Mouse (Mus musculus) layer of hippocampus, postnatal 10 days (tissue): ENCODE measurements around the gene Calhm6. TPM values are rescaled to one million over a fixed set of nuclear protein-coding genes. Genes with fewer than 3 reads are reported as not detected.
A peak's percentile ranks its signal among the peaks of the same experiment; 100 is the strongest.

Source experiments
- DNase-seq, 2 experiments: peaks; one replicate each; pipeline ENCODE4 v3.0.0; 2021; ENCODE audit warnings: low spot score in 2 of 2
- long read RNA-seq: library from polyadenylated mRNA; stranded (forward); transcript quantifications from one replicate; pipeline ENCODE4 v2.0.0, GENCODE M21; 2023
- total RNA-seq, 2 experiments: library from RNA; stranded (reverse); gene quantifications; 2 replicates each; pipeline ENCODE4 v1.2.3; 2021

Calhm6 gene
- not detected for total RNA-seq
- long read RNA-seq, result 0 reads

DNA sequence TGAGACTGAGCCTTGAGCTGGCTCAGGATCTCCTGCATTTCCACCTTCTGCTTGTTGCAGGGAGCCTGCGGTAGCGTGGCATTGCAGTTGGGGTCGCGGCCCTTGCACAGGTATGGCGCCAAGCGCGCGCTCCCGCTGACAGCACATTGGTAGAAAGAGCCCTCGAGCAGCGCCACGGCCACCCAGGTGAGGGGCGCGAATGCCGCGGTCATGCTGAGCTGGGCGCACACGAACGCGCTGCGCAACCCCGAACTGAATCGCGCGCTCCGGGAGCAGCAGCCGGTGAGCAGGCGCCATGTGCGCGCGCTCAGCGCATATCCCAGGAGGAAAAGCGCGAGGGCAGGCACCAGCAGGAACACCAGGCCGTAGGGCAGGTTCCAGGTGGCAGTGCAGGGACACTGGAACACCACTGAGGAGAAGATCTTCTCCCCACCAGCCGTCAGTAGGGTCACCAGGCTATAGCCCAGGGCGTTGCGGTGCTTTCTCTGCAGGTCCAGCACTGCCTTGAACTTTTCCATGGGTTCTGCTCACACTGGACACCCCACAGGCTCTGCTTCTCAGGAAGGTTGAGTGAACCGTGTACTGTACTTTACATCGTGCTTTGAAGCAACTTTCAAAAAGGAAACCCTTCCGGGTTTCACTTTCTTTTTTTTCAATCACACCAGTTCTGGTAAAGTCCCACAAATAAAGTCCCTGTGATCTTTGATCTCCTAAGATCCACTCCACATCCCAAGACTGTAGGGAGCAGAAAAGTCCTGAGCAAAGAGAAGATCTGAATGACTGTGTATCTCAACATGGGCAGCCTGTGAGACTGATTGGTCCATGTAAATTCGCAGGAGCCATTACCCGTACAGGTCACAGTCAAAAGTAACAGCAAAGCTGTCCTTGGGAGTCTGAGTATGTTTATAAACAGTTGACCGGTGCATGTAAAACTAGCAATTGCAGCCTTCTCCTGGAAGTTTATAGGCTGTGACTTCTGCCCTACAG is at the start of gene Calhm6:
TSS of gene Calhm6 (minus strand) at position 593 of the 987 bp plus-strand sequence.
- peak; percentile 31 to 48 for DNase-seq

GRCm38 (mm10) chr10:34175870-34176606 is 48.3 kb upstream of the Calhm6 start:
- DNase-seq, result no peak

DNA sequence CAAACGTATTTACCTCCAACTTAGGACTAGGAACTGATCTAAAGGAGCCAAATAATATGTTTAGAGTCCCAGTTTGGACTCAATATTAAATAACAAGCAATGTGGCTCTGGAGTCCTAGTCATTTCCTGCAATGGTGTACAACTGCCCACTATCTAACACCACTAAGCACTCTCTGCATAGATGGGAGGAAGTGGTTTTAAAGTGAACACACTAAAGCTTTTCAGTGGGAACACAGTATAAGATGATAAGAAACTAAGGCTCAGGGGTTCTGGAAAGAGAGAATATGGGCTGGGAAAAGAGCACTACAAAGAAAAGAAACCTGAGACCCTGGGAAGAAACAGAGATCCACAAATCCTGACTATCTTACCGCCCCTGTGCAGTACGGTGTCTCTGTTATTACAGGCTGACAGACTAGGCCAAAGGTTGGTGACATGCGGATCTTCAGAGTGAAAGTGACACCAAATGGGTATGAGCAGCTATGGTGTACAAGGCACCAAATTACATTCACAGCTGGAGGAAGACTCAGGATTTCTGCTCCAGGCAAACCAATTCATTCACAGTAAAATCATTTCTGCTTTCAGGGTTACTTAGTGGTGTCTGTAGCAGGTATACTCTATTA is 45.0 kb upstream of the Calhm6 start:
- DNase-seq, result no peak

- no peak for DNase-seq
Observed at GRCm38 (mm10) chr10:34171660-34172059, 43.9 kb upstream of the Calhm6 start.

- DNase-seq, result no peak
Observed at GRCm38 (mm10) chr10:34171191-34171590, 43.4 kb upstream of the Calhm6 start.

DNA sequence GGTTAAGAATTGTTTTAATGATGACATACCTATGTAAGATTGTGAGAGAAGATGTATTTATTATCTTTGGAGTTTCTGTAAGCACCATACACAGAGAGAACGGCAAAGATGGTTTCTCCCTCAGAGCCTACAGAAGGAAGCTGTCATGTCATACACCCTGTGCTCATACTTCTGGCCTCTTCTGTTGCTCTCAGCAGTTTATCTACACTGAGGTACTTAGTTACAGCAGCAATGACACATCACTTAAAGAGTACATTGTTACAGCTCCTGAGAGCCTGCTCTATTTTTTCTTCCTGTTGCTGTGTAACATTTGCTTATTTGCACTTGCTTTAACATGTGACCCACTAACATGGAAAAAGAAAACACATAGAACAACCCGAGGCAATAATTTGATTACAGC is 39.2 kb upstream of the Calhm6 start:
- no peak for DNase-seq

- no peak for DNase-seq
Observed at GRCm38 (mm10) chr10:34155796-34156554, 28.2 kb upstream of the Calhm6 start.

- no peak for DNase-seq
Observed at GRCm38 (mm10) chr10:34151827-34152226, 24.0 kb upstream of the Calhm6 start.

DNA sequence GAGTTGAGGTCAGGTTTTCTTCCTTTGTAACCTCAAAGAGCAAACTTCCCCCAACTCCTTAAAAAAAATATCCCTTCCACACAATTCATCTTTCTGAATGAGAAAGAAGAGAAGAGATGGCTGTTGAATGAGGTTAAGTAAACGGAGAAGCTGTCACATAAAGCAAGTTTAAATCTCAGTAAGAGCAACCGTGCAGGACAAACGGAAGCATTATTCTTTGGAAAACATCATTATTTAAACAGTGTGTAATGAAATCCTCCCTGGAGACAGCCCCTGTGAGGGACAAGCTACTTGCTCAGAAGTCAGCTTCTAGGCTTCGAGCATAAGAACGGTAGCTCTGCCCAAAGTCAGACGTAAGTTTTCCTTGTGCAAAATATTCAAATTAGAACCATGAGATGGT is 22.7 kb upstream of the Calhm6 start:
- DNase-seq, result no peak

GRCm38 (mm10) chr10:34149772-34150171 is 22.0 kb upstream of the Calhm6 start:
- DNase-seq, result no peak

- DNase-seq, result no peak
Observed at GRCm38 (mm10) chr10:34141693-34142092, 13.9 kb upstream of the Calhm6 start.

GRCm38 (mm10) chr10:34139768-34140167 is 12.0 kb upstream of the Calhm6 start:
- DNase-seq, result no peak

DNA sequence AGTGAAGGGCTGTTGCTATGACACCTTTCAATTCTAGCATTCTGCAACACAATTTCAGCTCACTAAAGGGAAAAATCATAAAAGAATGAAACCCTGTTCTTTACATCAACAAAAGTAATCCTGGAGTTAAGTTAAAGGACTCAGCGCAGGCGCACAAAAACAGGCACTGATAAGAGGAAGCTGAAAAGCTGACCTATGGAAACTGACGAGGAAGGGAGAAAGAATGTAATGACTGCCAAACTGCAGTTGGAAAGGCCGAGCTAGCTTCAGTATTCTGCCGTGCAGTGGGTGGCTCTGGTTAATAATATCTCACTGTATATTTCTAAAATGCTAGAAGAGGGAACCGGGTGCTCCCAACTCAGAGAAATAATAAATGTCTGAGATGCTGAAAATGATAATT is 10.2 kb upstream of the Calhm6 start:
- no peak for DNase-seq

GRCm38 (mm10) chr10:34136432-34136831 is 8.6 kb upstream of the Calhm6 start:
- DNase-seq, result no peak

DNA sequence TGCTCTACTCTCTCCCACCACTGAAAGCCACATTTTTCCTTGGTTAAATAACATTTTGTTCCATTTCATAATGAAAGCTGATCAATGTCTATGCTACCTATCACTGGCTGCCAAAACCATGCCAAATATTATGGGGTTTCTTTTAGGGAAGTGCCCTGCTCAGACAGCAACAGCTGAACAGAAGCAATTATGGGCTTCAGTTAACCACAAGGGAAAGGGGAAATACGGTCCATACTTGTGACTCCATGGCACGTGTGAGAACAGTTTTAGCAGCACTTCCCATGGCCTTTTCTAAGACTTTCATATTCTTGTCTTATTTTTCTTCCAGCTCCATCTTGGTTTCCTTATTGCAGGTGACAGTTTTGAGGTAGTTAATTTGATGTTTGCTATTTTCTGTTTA is 3.6 kb upstream of the Calhm6 start:
- no peak for DNase-seq

DNA sequence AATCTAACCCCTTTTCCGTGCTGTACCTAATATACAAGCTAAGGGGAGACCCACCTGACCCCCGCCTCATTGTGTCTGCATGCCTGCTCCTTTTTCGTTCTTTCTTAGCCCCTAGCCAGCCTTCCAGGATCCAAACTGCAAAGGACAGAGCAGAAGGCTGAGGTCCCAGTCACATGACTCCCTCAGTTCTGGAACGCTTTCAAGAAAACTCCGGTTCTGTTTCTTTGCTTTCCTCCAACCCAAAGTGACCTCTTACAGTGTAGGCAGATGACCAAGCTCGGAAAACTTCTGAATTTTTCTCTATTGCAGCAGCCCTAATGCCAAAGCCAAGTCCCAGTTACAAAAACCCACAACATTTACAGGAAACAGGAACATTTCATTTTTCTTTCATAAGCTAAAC is 607 bp upstream of the Calhm6 start:
- DNase-seq, result no peak

DNA sequence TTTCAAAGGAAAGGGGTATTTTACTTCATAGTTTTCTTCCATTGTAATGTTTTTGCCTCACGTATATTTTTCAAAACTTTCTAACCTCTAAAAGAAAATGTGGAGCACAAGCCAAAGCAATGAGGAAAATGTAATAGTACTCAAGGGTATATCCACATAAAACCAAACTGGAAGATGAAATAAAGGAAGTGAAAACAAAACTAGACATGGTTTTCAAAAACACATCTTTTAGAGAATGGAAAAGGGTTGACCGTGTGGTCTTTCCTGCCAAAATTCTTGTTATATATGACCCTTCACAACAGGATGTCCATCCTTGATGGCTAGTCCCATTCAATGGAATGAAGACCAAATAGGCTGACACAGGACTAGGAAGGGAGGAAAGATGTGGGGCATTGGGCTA is 9.4 kb downstream of the Calhm6 start:
- no peak for DNase-seq

GRCm38 (mm10) chr10:34117770-34118169 is 10.0 kb downstream of the Calhm6 start:
- DNase-seq, result no peak

GRCm38 (mm10) chr10:34117131-34117530 is 10.7 kb downstream of the Calhm6 start:
- no peak for DNase-seq

GRCm38 (mm10) chr10:34111964-34112738 is 15.6 kb downstream of the Calhm6 start:
- DNase-seq, result no peak
